Mouse (Mus musculus) forebrain, embryonic 11.5 days (tissue): ENCODE data around the gene Sgip1. TPM values are rescaled to one million over a fixed set of nuclear protein-coding genes. Genes with fewer than 3 reads are reported as not detected.

ENCODE experiments used
- ATAC-seq: fragments of 200-750 bp; cut with Nextera tagmentation; replicated peaks from 2 replicates; pipeline ENCODE4 v1.8.0; 2017; ENCODE audit warnings: moderate TSS enrichment; ENCODE audit not compliant: low FRiP score
- DNase-seq: peaks from one replicate; pipeline ENCODE4 v3.0.0-alpha.2; 2017; ENCODE audit warnings: low spot score
- H3K27ac ChIP-seq: fragments of 300-500 bp; sonication (generic); 2 replicates; pipeline ENCODE4 v1.5.1; 2014; ENCODE audit warnings: low read depth, low read length
- H3K27me3 ChIP-seq: fragments of 300-500 bp; sonication (generic); 2 replicates; pipeline ENCODE4 v1.6.1; 2014; ENCODE audit warnings: mild to moderate bottlenecking, low read length, mixed read lengths; ENCODE audit not compliant: control insufficient read depth, insufficient read depth
- H3K36me3 ChIP-seq: fragments of 300-500 bp; sonication (generic); 2 replicates; pipeline ENCODE4 v1.6.1; 2014; ENCODE audit warnings: mild to moderate bottlenecking, low read length, moderate library complexity, mixed read lengths; ENCODE audit not compliant: control insufficient read depth, insufficient read depth
- H3K4me1 ChIP-seq: fragments of 300-500 bp; sonication (generic); replicated peaks from 2 replicates; pipeline ENCODE4 v1.6.1; 2014; ENCODE audit warnings: low read length, mixed read lengths; ENCODE audit not compliant: control insufficient read depth, insufficient read depth
- H3K4me2 ChIP-seq: fragments of 300-500 bp; sonication (generic); 2 replicates; pipeline ENCODE4 v1.6.1; 2014; ENCODE audit warnings: low read depth, mild to moderate bottlenecking, low read length, moderate library complexity, mixed read lengths; ENCODE audit not compliant: severe bottlenecking
- H3K4me3 ChIP-seq: fragments of 300-500 bp; sonication (generic); 2 replicates; pipeline ENCODE4 v1.5.1; 2014; ENCODE audit warnings: low read depth, low read length
- H3K9ac ChIP-seq: fragments of 300-500 bp; sonication (generic); 2 replicates; pipeline ENCODE4 v1.6.1; 2014; ENCODE audit warnings: low read length
- H3K9me3 ChIP-seq: fragments of 300-500 bp; sonication (generic); 2 replicates; pipeline ENCODE4 v1.6.1; 2016; ENCODE audit warnings: low read length, mixed read lengths; ENCODE audit not compliant: control insufficient read depth
- WGBS: fragments of 180-500 bp; shearing (Covaris S2); extraction: QIAGEN DNeasy Blood & Tissue Kit; methylation state at CpG from one replicate; pipeline ENCODE4 v1.1.7; 2014; 5-methylcytosine and 5-hydroxymethylcytosine counted together
- polyA plus RNA-seq: library from polyadenylated mRNA; unstranded; fragments of >200 nt; fragmentation: Nextera tagmentation; extraction: Ambion mirVana; gene quantifications from 2 replicates; pipeline ENCODE4 v1.2.1, GENCODE M21; 2014

Gene Sgip1
- polyA plus RNA-seq, 1 experiment from 2014 or later: 12.8 TPM

DNA sequence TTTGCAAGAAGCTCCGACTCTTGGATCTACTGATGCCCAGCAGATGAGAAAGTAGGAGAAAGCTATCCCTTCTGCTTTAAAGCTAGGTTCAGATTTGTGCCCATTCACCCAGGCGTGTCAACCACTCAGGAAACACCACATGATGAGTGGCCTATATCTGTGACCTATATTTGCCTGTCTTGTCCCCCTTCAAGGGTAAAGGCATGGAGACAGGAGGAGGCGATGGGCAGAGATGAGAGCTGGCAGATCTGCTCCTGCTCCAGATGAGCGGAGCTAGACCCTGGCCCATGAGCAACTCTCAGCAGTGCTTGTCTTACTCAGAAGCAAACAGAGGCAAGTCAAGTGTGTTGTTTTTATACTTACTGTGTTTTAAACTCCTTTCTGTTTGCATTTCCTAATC is 269.6 kb downstream of the Sgip1 start:
- no peak overlapping the region for H3K27ac ChIP-seq
- no peak overlapping the region for H3K4me2 ChIP-seq
- no peaks in the 10 kb centered on the region for H3K27me3 ChIP-seq
- ATAC-seq: no peak
- H3K36me3 ChIP-seq: no peaks in the 10 kb centered on the region
- H3K9me3 ChIP-seq: no peaks in the 10 kb centered on the region
- no peak for DNase-seq
- H3K4me1 ChIP-seq: peaks cover 6% of the 10 kb centered on the region; the same call in 1 of the 2 replicates
- WGBS: 88% methylated on average over 4 of the region's 4 CpGs
- no peak overlapping the region for H3K9ac ChIP-seq
- H3K4me3 ChIP-seq: no peak overlapping the region

DNA sequence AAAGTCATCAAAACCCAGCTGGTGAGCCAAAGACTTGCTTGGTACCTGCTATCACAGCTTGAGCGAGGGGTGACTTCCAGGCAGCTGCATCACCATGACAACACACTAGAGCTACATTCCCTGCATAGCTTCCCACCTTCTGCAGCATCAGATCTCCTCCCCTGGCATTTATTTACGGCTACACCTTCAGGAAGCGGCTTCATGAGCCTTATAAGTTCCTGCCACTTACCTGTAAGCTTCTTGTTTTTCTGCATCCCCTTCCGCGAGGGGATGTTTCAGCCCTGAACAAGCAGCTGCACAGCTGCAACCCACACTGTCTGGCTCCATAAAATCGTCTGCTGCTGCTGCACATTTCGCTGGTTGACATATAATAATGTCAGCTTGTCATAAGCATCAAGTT is 270.7 kb downstream of the Sgip1 start:
- Histone ChIP-seq H3K4me3 (no peak overlapping the region), H3K27me3 (no peaks in the 10 kb centered on the region), H3K9me3 (no peaks in the 10 kb centered on the region), H3K36me3 (no peaks in the 10 kb centered on the region), H3K4me2 (no peak overlapping the region), H3K4me1 (peaks cover 6% of the 10 kb centered on the region; the same call in 1 of the 2 replicates), H3K27ac (no peak overlapping the region), H3K9ac (no peak overlapping the region)
- ATAC-seq (no peak), DNase-seq (no peak)
- WGBS: 41% methylated on average over 7 of the region's 7 CpGs

DNA sequence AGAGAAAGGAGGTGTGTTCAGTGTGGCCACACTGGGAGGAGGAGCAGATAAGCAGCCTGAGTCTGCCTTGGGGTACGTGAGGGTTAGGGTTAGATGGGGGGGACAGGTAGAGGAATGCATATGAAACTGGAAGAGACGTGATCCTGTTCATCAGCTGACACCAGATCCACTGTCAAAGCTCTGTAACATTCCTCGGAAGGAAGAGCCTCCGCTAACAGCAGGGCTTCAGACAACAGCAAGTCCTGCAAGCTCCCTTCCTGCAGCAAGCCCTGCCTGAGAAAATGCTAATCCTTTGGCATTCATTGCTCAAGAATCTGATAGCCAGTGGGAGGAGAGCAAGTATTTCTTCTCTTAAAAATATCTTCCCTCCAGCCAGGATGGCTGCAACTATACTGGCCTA is 272.4 kb downstream of the Sgip1 start:
- WGBS: 5% methylated on average over 4 of the region's 4 CpGs
- no peaks in the 10 kb centered on the region for H3K9me3 ChIP-seq
- H3K4me2 ChIP-seq: peak overlapping the region; percentile 9; the same call in 1 of the 2 replicates
- H3K4me3 ChIP-seq: no peak overlapping the region
- H3K27ac ChIP-seq: no peak overlapping the region
- H3K9ac ChIP-seq: no peak overlapping the region
- no peak for ATAC-seq
- no peaks in the 10 kb centered on the region for H3K27me3 ChIP-seq
- H3K4me1 ChIP-seq: peaks cover 6% of the 10 kb centered on the region; the same call in 1 of the 2 replicates
- H3K36me3 ChIP-seq: no peaks in the 10 kb centered on the region
- DNase-seq: no peak

Other genes starting within 250 kb of the Sgip1 start
- gene Tctex1d1, start 237.3 kb downstream of the Sgip1 start, polyA plus RNA-seq: 0.60 TPM in 1 of 2 replicates, not detected in the other